Mouse (Mus musculus): ENCODE measurements around the gene Tmem260. TPM values are rescaled to one million over a fixed set of nuclear protein-coding genes. Genes with fewer than 3 reads are reported as not detected.

Tmem260 gene
- total and polyA plus RNA-seq, 2 experiments from 2014 or later, result 6.0 to 8.7 TPM

DNA sequence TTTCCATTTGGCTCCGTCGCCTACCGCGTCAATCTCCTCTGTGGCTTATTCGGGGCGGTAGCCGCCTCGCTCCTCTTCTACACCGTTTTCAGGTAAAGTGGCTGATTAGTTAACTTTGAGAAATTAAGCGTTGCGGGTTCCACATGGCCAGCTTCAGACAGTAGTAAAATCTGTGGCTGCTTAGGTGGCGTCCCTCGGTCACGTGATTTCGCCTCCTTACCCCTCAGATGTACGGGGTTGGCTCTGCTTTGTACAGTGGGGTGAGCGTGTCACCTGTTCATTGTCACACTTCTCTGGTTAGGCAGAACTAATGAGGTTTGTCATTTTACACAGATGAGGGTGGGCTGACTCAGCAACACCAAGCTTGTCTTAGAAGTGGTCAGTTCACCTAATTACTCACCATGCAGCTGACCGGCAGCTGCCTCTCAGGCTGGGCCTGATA lies 6.1 kb downstream of the Tmem260 start:
- no peaks in the 10 kb centered on the region for H3K9me3 ChIP-seq (replicated peaks; ENCODE audit: control insufficient read depth, low read length)
- no peak overlapping the region for H3K27ac ChIP-seq (ENCODE audit: low read depth)
- no peak overlapping the region for H3K4me3 ChIP-seq (ENCODE audit: low read depth, low read length)
- H3K4me2 ChIP-seq (ENCODE audit: low read depth, low read length), result no peak overlapping the region
- H3K27me3 ChIP-seq (ENCODE audit: control insufficient read depth, insufficient read depth, low read length), result no peaks in the 10 kb centered on the region
- 80% methylated on average over 18 of the region's 18 CpGs for WGBS
- TF ChIP-seq CTCF (IDR thresholded peaks at IDR 0.05; ENCODE audit: low read depth), result no peak
- TF ChIP-seq EP300 (IDR thresholded peaks at IDR 0.05; ENCODE audit: low read depth), result no peak
- peaks cover 18% of the 10 kb centered on the region; the same call in 1 of the 2 replicates for H3K4me1 ChIP-seq (ENCODE audit: control insufficient read depth, insufficient read depth)
- DNase-seq (ENCODE audit: low spot score), result no peak
- H3K9ac ChIP-seq (replicated peaks; ENCODE audit: low read depth, low read length), result no peak overlapping the region
- ATAC-seq (ENCODE audit: insufficient read depth, low read depth), result no peak
- H3K36me3 ChIP-seq (replicated peaks; ENCODE audit: control insufficient read depth, insufficient read depth, low read length), result peaks cover 4% of the 10 kb centered on the region; the same call in 1 of the 2 replicates

DNA sequence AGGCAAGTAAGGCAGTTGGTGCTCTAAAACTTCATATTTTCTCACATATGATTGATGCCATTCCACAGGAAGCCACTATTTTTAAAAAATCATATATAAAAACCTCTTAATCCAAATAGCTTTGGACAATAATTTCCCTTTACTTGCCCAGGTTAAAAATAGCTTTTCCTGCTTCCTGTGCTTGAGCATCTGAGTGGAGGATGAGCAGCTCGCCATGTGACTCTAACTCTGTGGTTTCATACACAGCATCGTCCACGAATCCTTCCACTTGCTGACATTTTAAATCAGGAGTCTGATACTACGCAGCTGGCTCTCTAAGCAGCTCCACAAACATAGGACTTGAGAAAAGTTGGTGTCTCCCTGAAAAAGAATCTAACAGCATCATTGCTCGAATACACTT lies 7.5 kb downstream of the Tmem260 start:
- peak; percentile 20 for DNase-seq (ENCODE audit: low spot score)
- Histone ChIP-seq H3K27ac (ENCODE audit: low read depth) (no peak overlapping the region), H3K9me3 (replicated peaks; ENCODE audit: control insufficient read depth, low read length) (no peaks in the 10 kb centered on the region), H3K36me3 (replicated peaks; ENCODE audit: control insufficient read depth, insufficient read depth, low read length) (peaks cover 4% of the 10 kb centered on the region; the same call in 1 of the 2 replicates), H3K27me3 (ENCODE audit: control insufficient read depth, insufficient read depth, low read length) (no peaks in the 10 kb centered on the region), H3K9ac (replicated peaks; ENCODE audit: low read depth, low read length) (no peak overlapping the region), H3K4me1 (ENCODE audit: control insufficient read depth, insufficient read depth) (0 out of 2 replicates have a peak, but pooled peaks cover 9% of the 10 kb centered on the region), H3K4me3 (ENCODE audit: low read depth, low read length) (no peak overlapping the region), H3K4me2 (ENCODE audit: low read depth, low read length) (no peak overlapping the region)
- ATAC-seq (ENCODE audit: insufficient read depth, low read depth), result no peak
- TF ChIP-seq EP300 (IDR thresholded peaks at IDR 0.05; ENCODE audit: low read depth), result no peak
- TF ChIP-seq CTCF (IDR thresholded peaks at IDR 0.05; ENCODE audit: low read depth), result no peak
- 61% methylated on average over 5 of the region's 5 CpGs for WGBS

DNA sequence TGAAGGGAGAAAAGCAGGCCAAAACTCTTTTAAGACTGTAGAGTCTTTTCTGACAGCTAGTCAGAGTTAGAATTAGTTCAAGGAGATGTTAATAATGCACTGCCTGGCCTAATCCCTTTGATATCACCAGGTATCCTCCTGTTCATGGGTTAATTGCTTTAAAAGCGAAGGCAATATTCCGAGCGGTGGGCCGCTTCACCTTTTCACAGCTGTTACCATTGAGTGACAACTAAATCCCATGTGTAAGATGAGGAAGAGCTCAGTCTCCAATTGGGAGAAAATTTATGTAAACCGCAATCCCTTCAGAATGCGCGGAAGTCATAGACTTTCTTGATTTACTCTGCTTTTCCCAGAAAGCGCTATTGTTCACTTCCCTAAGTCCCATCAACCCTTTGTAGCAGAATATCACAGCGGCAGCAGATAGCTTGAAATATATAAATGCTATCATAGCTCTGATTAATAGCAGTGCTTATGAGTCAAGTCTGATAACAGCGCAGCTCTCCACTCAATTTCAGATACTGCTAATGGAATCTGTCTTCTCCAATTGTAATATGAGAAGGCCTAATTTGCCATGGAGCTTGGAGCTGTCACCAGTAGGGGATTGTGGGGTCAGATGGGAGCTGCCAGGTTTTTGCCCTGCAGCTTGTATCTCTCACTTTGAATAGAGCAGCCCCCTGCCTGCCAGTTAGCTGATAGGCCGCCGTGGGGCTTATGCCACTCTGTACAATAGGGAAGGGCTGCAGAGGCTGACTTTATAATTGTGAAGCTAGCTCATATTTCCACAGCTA lies 10.6 kb downstream of the Tmem260 start:
- H3K4me2 ChIP-seq (ENCODE audit: low read depth, low read length), result peak overlapping the region; percentile 15; the same call in 1 of the 2 replicates
- DNase-seq (ENCODE audit: low spot score), result peak; percentile 34
- TF ChIP-seq CTCF (IDR thresholded peaks at IDR 0.05; ENCODE audit: low read depth), result peak; percentile 10; the same call in 1 of the 2 replicates
- no peak for TF ChIP-seq EP300 (IDR thresholded peaks at IDR 0.05; ENCODE audit: low read depth)

DNA sequence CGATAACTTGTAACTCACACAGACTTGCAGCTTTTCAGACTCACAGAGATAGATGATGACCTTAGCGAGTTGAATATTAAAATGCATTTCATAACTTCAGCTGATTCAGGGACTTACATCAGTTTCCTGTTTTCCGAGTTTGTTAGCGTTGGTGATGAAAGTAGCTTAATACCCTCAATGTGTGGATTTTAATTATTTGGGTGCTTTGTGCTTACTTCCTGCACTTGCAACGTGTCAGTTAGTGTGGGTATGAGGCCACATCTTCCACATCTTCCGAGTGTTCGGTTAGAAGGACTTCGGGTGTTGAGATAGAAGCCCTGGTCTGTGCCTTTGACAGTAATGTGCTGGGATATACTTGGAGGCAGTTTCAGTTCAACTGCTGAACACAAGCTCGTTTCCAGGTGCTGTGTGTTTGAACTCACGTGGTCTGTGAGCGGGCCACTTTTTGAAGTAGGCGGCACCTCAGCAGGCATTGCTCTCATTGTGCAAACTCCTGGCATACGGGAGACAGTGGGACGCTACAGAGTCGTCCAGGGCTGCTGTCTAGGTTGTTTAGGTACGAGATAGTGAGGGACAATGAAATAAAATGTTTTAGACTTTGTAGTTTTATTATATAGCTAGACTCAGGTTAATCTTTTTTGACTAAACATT lies 11.5 kb downstream of the Tmem260 start:
- Histone ChIP-seq H3K27me3 (ENCODE audit: control insufficient read depth, insufficient read depth, low read length) (no peaks in the 10 kb centered on the region), H3K9me3 (replicated peaks; ENCODE audit: control insufficient read depth, low read length) (0 out of 2 replicates have a peak, but pooled peaks cover 4% of the 10 kb centered on the region), H3K4me1 (ENCODE audit: control insufficient read depth, insufficient read depth) (0 out of 2 replicates have a peak, but pooled peaks cover 9% of the 10 kb centered on the region), H3K36me3 (replicated peaks; ENCODE audit: control insufficient read depth, insufficient read depth, low read length) (peaks cover 14% of the 10 kb centered on the region; the same call in 1 of the 2 replicates), H3K4me2 (ENCODE audit: low read depth, low read length) (no peak overlapping the region), H3K4me3 (ENCODE audit: low read depth, low read length) (no peak overlapping the region), H3K9ac (replicated peaks; ENCODE audit: low read depth, low read length) (no peak overlapping the region), H3K27ac (ENCODE audit: low read depth) (no peak overlapping the region)
- WGBS, result 83% methylated on average over 16 of the region's 16 CpGs
- TF ChIP-seq EP300 (IDR thresholded peaks at IDR 0.05; ENCODE audit: low read depth) (no peak), CTCF (IDR thresholded peaks at IDR 0.05; ENCODE audit: low read depth) (no peak)
- no peak for DNase-seq (ENCODE audit: low spot score)
- ATAC-seq (ENCODE audit: insufficient read depth, low read depth), result no peak

More for the DNA sequence above, 10.6 kb downstream of the Tmem260 start:
- Histone ChIP-seq H3K9ac (replicated peaks; ENCODE audit: low read depth, low read length) (no peak overlapping the region), H3K9me3 (replicated peaks; ENCODE audit: control insufficient read depth, low read length) (0 out of 2 replicates have a peak, but pooled peaks cover 4% of the 10 kb centered on the region), H3K27me3 (ENCODE audit: control insufficient read depth, insufficient read depth, low read length) (no peaks in the 10 kb centered on the region), H3K4me1 (ENCODE audit: control insufficient read depth, insufficient read depth) (0 out of 2 replicates have a peak, but pooled peaks cover 9% of the 10 kb centered on the region), H3K4me3 (ENCODE audit: low read depth, low read length) (no peak overlapping the region), H3K27ac (ENCODE audit: low read depth) (no peak overlapping the region), H3K36me3 (replicated peaks; ENCODE audit: control insufficient read depth, insufficient read depth, low read length) (peaks cover 17% of the 10 kb centered on the region; the same call in 1 of the 2 replicates)
- peak; percentile 73 for ATAC-seq (ENCODE audit: insufficient read depth, low read depth)
- WGBS, result 47% methylated on average over 12 of the region's 12 CpGs

DNA sequence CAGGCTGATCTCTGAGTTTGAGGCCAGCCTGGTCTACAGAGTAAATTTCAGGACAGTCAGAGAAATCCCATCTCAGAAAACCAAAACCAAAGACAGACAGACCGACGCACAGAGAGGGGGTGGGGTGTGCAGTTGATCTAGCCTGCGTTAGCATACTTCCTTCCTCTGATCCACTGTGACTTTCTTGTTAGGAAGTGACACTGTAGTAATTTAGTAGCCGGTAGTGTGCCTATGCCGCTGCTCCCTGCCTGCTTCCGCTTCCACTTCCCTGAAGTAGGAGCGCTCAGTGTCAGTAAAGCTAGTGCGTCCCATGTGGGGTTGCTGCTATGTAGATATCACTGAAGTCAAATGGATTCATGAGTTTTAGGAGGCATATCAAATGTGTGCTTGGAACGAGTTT lies 13.0 kb downstream of the Tmem260 start:
- H3K4me1 ChIP-seq (ENCODE audit: control insufficient read depth, insufficient read depth), result 0 out of 2 replicates have a peak, but pooled peaks cover 9% of the 10 kb centered on the region
- peaks cover 17% of the 10 kb centered on the region; the same call in 1 of the 2 replicates for H3K36me3 ChIP-seq (replicated peaks; ENCODE audit: control insufficient read depth, insufficient read depth, low read length)
- DNase-seq (ENCODE audit: low spot score) (no peak), ATAC-seq (ENCODE audit: insufficient read depth, low read depth) (no peak)
- 0 out of 2 replicates have a peak, but pooled peaks cover 4% of the 10 kb centered on the region for H3K9me3 ChIP-seq (replicated peaks; ENCODE audit: control insufficient read depth, low read length)
- H3K4me3 ChIP-seq (ENCODE audit: low read depth, low read length), result no peak overlapping the region
- TF ChIP-seq CTCF (IDR thresholded peaks at IDR 0.05; ENCODE audit: low read depth), result no peak
- TF ChIP-seq EP300 (IDR thresholded peaks at IDR 0.05; ENCODE audit: low read depth), result no peak
- WGBS, result 74% methylated on average over 9 of the region's 9 CpGs
- no peak overlapping the region for H3K9ac ChIP-seq (replicated peaks; ENCODE audit: low read depth, low read length)
- H3K27ac ChIP-seq (ENCODE audit: low read depth), result 0 out of 2 replicates have a peak overlapping the region, but pooled peaks have one; percentile 0
- no peaks in the 10 kb centered on the region for H3K27me3 ChIP-seq (ENCODE audit: control insufficient read depth, insufficient read depth, low read length)
- H3K4me2 ChIP-seq (ENCODE audit: low read depth, low read length), result peak overlapping the region; percentile 22; the same call in 1 of the 2 replicates

Data from heart, postnatal 0 days (tissue).